Mouse (Mus musculus) lung, embryonic 14.5 days (tissue): ENCODE results near the gene Gm37240. TPM values are rescaled to one million over a fixed set of nuclear protein-coding genes. Genes with fewer than 3 reads are reported as not detected.
A peak's percentile ranks its signal among the peaks of the same experiment; 100 is the strongest.
"Not testable (repeated sequence)": the region's sequence is repeated elsewhere in the genome, so short reads cannot be mapped to it uniquely, and the experiment has no call there.

Source experiments
- ATAC-seq: fragments of 200-750 bp; cut with Nextera tagmentation; 2 replicates; pipeline ENCODE4 v1.8.0; 2017; ENCODE audit warnings: mild to moderate bottlenecking, moderate TSS enrichment, moderate library complexity; ENCODE audit not compliant: insufficient read depth
- DNase-seq: peaks from one replicate; pipeline ENCODE4 v3.0.0-alpha.2; 2015
- H3K27ac ChIP-seq: fragments of 300-500 bp; sonication (generic); 2 replicates; pipeline ENCODE4 v1.5.1; 2014; ENCODE audit warnings: low read depth, mild to moderate bottlenecking, moderate library complexity
- H3K27me3 ChIP-seq: fragments of 300-500 bp; sonication (generic); 2 replicates; pipeline ENCODE4 v1.6.1; 2014; ENCODE audit warnings: low read length, control low read depth; ENCODE audit not compliant: insufficient read depth
- H3K36me3 ChIP-seq: fragments of 300-500 bp; sonication (generic); 2 replicates; pipeline ENCODE4 v1.6.1; 2014; ENCODE audit warnings: control low read depth; ENCODE audit not compliant: insufficient read depth
- H3K4me1 ChIP-seq: fragments of 300-500 bp; sonication (generic); 2 replicates; pipeline ENCODE4 v1.6.1; 2014; ENCODE audit warnings: antibody characterized with exemption, control low read depth; ENCODE audit not compliant: insufficient read depth
- H3K4me2 ChIP-seq: fragments of 300-500 bp; sonication (generic); 2 replicates; pipeline ENCODE4 v1.6.1; 2014; ENCODE audit warnings: mild to moderate bottlenecking
- H3K4me3 ChIP-seq: fragments of 300-500 bp; sonication (generic); 2 replicates; pipeline ENCODE4 v1.5.1; 2014; ENCODE audit warnings: low read depth, low read length
- H3K9ac ChIP-seq: fragments of 300-500 bp; sonication (generic); 2 replicates; pipeline ENCODE4 v1.6.1; 2014
- H3K9me3 ChIP-seq: fragments of 300-500 bp; sonication (generic); 2 replicates; pipeline ENCODE4 v1.6.1; 2016; ENCODE audit warnings: low read depth, low read length, control low read depth
- CTCF ChIP-seq: IDR thresholded peaks from 2 replicates; pipeline ENCODE4 v1.5.1; 2016; ENCODE audit warnings: antibody characterized with exemption, low read depth
- WGBS: fragments of 180-500 bp; shearing (Covaris S2); extraction: QIAGEN DNeasy Blood & Tissue Kit; methylation state at CpG from one replicate; pipeline ENCODE4 v1.1.7; 2014; 5-methylcytosine and 5-hydroxymethylcytosine counted together
- polyA plus RNA-seq: library from polyadenylated mRNA; unstranded; fragments of >200 nt; fragmentation: Nextera tagmentation; extraction: Ambion mirVana; gene quantifications from 2 replicates; pipeline ENCODE4 v1.2.1, GENCODE M21; 2014

Gm37240 gene
- polyA plus RNA-seq, 1 experiment from 2014 or later, result 4.5 TPM

- no peak for TF ChIP-seq CTCF
- Histone ChIP-seq H3K4me3 (no peak overlapping the region), H3K9ac (no peak overlapping the region), H3K27ac (no peak overlapping the region), H3K4me2 (peak overlapping the region; percentile 61), H3K4me1 (peaks cover 18% of the 10 kb centered on the region), H3K36me3 (no peaks in the 10 kb centered on the region), H3K9me3 (no peaks in the 10 kb centered on the region), H3K27me3 (no peaks in the 10 kb centered on the region)
- 0 out of 2 replicates have a peak, but pooled peaks have one; percentile 39 for ATAC-seq
- WGBS, result 19% methylated on average over 16 of the region's 16 CpGs
- no peak for DNase-seq
Measured at GRCm38 (mm10) chr3:84654900-84655784, 1232.2 kb downstream of the Gm37240 start.

- H3K9me3 ChIP-seq, result no peaks in the 10 kb centered on the region
- ATAC-seq (peak; percentile 52; the same call in 1 of the 2 replicates), DNase-seq (peak; percentile 21)
- peak overlapping the region; percentile 16; the same call in 1 of the 2 replicates for H3K4me3 ChIP-seq
- WGBS, result 11% methylated on average over 12 of the region's 12 CpGs
- H3K27ac ChIP-seq, result no peak overlapping the region
- H3K27me3 ChIP-seq, result no peaks in the 10 kb centered on the region
- H3K4me2 ChIP-seq, result peak overlapping the region; percentile 61
- TF ChIP-seq CTCF, result no peak
- H3K9ac ChIP-seq, result peak overlapping the region; percentile 33; the same call in 1 of the 2 replicates
- H3K4me1 ChIP-seq, result peaks cover 18% of the 10 kb centered on the region
- H3K36me3 ChIP-seq, result no peaks in the 10 kb centered on the region
Measured at GRCm38 (mm10) chr3:84654246-84654826, 1233.0 kb downstream of the Gm37240 start.

GRCm38 (mm10) chr3:84653557-84654245 lies 1233.6 kb downstream of the Gm37240 start:
- H3K36me3 ChIP-seq, result no peaks in the 10 kb centered on the region
- no peaks in the 10 kb centered on the region for H3K27me3 ChIP-seq
- no peaks in the 10 kb centered on the region for H3K9me3 ChIP-seq
- TF ChIP-seq CTCF, result no peak
- H3K4me3 ChIP-seq, result peak overlapping the region; percentile 16; the same call in 1 of the 2 replicates
- peak; percentile 55 for DNase-seq
- ATAC-seq, result peak; percentile 59; the same call in 1 of the 2 replicates
- no peak overlapping the region for H3K27ac ChIP-seq
- 12% methylated on average over 14 of the region's 14 CpGs for WGBS
- H3K4me1 ChIP-seq, result peaks cover 18% of the 10 kb centered on the region
- peak overlapping the region; percentile 61 for H3K4me2 ChIP-seq
- peak overlapping the region; percentile 33; the same call in 1 of the 2 replicates for H3K9ac ChIP-seq

- H3K9ac ChIP-seq, result no peak overlapping the region
- no peaks in the 10 kb centered on the region for H3K27me3 ChIP-seq
- no peak overlapping the region for H3K4me3 ChIP-seq
- no peak for TF ChIP-seq CTCF
- H3K4me1 ChIP-seq, result peaks cover 18% of the 10 kb centered on the region
- 76% methylated on average over 12 of the region's 12 CpGs for WGBS
- no peaks in the 10 kb centered on the region for H3K36me3 ChIP-seq
- no peaks in the 10 kb centered on the region for H3K9me3 ChIP-seq
- no peak for DNase-seq
- H3K27ac ChIP-seq, result no peak overlapping the region
- peak overlapping the region; percentile 61 for H3K4me2 ChIP-seq
- ATAC-seq, result no peak
Measured at GRCm38 (mm10) chr3:84652643-84653556, 1234.4 kb downstream of the Gm37240 start.

- WGBS, result 77% methylated on average over 12 of the region's 12 CpGs
- Histone ChIP-seq H3K36me3 (no peaks in the 10 kb centered on the region), H3K4me3 (no peak overlapping the region), H3K27me3 (no peaks in the 10 kb centered on the region), H3K27ac (no peak overlapping the region), H3K4me2 (no peak overlapping the region), H3K4me1 (peaks cover 10% of the 10 kb centered on the region), H3K9ac (no peak overlapping the region), H3K9me3 (no peaks in the 10 kb centered on the region)
- no peak for TF ChIP-seq CTCF
- no peak for ATAC-seq
- no peak for DNase-seq
Measured at GRCm38 (mm10) chr3:84649578-84650327, 1237.6 kb downstream of the Gm37240 start.

- WGBS, result 77% methylated on average over 4 of the region's 4 CpGs
- not testable (repeated sequence) for H3K27ac ChIP-seq, ATAC-seq, DNase-seq, H3K4me3 ChIP-seq, H3K27me3 ChIP-seq, H3K36me3 ChIP-seq, H3K4me2 ChIP-seq, H3K9me3 ChIP-seq, H3K9ac ChIP-seq, H3K4me1 ChIP-seq
Measured at GRCm38 (mm10) chr3:84648069-84648468, 1239.2 kb downstream of the Gm37240 start.
